Mouse (Mus musculus) lung, adult 2 months (tissue): ENCODE measurements around the gene Gstz1.

ENCODE experiments used
- CTCF ChIP-seq: fragments of 200-500 bp; IDR thresholded peaks from 2 replicates; pipeline ENCODE4 v1.5.1; 2011; ENCODE audit warnings: mild to moderate bottlenecking, low read length, control low read depth; ENCODE audit not compliant: insufficient read depth
- POLR2A ChIP-seq: fragments of 200-500 bp; IDR thresholded peaks from 2 replicates; pipeline ENCODE4 v1.6.1; 2011; ENCODE audit warnings: low read depth, mild to moderate bottlenecking, control low read depth, low read length, borderline replicate concordance; ENCODE audit errors: extremely low read depth

- TF ChIP-seq POLR2A (no peak), CTCF (no peak)
Observed at GRCm38 (mm10) chr12:87100331-87100730, 46.6 kb upstream of the Gstz1 start.
